Mouse (Mus musculus) E14TG2a.4 (cell line): ENCODE results near the gene Castor2.

Experiments
- CTCF ChIP-seq: conservative IDR thresholded peaks from 2 replicates; pipeline ENCODE4 v1.5.1; 2014; ENCODE audit warnings: low read length
- POU5F1 ChIP-seq: IDR thresholded peaks from 2 replicates; pipeline ENCODE4 v1.6.1; 2014; ENCODE audit warnings: low read length, borderline replicate concordance

- TF ChIP-seq CTCF (no peak), POU5F1 (no peak)
Measured at GRCm38 (mm10) chr5:134101883-134102282, 2.4 kb downstream of the Castor2 start.
